Mouse (Mus musculus) splenic B cell, adult 2 months (primary cell): Measurements from ENCODE around the gene Snrpc.

Experiments used
- DNase-seq: peaks from one replicate; pipeline ENCODE4 v3.0.0-alpha.2; 2011; ENCODE audit warnings: low read depth, low spot score
- H3K27me3 ChIP-seq: 2 replicates; pipeline ENCODE4 v1.6.1; 2012; ENCODE audit warnings: mild to moderate bottlenecking, low read length, moderate library complexity, mixed read lengths; ENCODE audit not compliant: control insufficient read depth, poor library complexity, insufficient read depth, severe bottlenecking
- H3K36me3 ChIP-seq: 2 replicates; pipeline ENCODE4 v1.6.1; 2012; ENCODE audit warnings: mild to moderate bottlenecking, low read length, moderate library complexity, mixed read lengths; ENCODE audit not compliant: control insufficient read depth, poor library complexity, insufficient read depth, severe bottlenecking

Snrpc gene

GRCm38 (mm10) chr17:27825539-27825938, 12.4 kb upstream of the Snrpc start:
- peak; percentile 58 for DNase-seq
- H3K36me3 ChIP-seq, result no peaks in the 10 kb centered on the region
- H3K27me3 ChIP-seq, result no peaks in the 10 kb centered on the region

GRCm38 (mm10) chr17:27825984-27826905, 11.7 kb upstream of the Snrpc start:
- H3K36me3 ChIP-seq, result no peaks in the 10 kb centered on the region
- no peaks in the 10 kb centered on the region for H3K27me3 ChIP-seq
- peak; percentile 98 for DNase-seq

GRCm38 (mm10) chr17:27826908-27827383, 11.0 kb upstream of the Snrpc start:
- H3K36me3 ChIP-seq, result no peaks in the 10 kb centered on the region
- H3K27me3 ChIP-seq, result no peaks in the 10 kb centered on the region
- peak; percentile 80 for DNase-seq

- peak; percentile 49 for DNase-seq
- H3K27me3 ChIP-seq, result no peaks in the 10 kb centered on the region
- no peaks in the 10 kb centered on the region for H3K36me3 ChIP-seq
Measured at GRCm38 (mm10) chr17:27827511-27827910, 10.4 kb upstream of the Snrpc start.

- DNase-seq, result peak; percentile 62
- no peaks in the 10 kb centered on the region for H3K36me3 ChIP-seq
- no peaks in the 10 kb centered on the region for H3K27me3 ChIP-seq
Measured at GRCm38 (mm10) chr17:27830411-27830810, 7.5 kb upstream of the Snrpc start.

- H3K36me3 ChIP-seq, result no peaks in the 10 kb centered on the region; the same call in 1 of the 2 replicates
- DNase-seq, result peak; percentile 95
- no peaks in the 10 kb centered on the region for H3K27me3 ChIP-seq
Measured at GRCm38 (mm10) chr17:27839469-27840252, 1.7 kb downstream of the Snrpc start.

GRCm38 (mm10) chr17:27848351-27848750, 10.4 kb downstream of the Snrpc start:
- Histone ChIP-seq H3K36me3 (peaks cover 20% of the 10 kb centered on the region), H3K27me3 (no peaks in the 10 kb centered on the region)
- DNase-seq, result peak; percentile 27

GRCm38 (mm10) chr17:27851076-27851475, 13.1 kb downstream of the Snrpc start:
- no peak for DNase-seq
- Histone ChIP-seq H3K36me3 (peaks cover 21% of the 10 kb centered on the region), H3K27me3 (no peaks in the 10 kb centered on the region; the same call in 1 of the 2 replicates)

- Histone ChIP-seq H3K27me3 (peaks cover 2% of the 10 kb centered on the region; the same call in 1 of the 2 replicates), H3K36me3 (peaks cover 7% of the 10 kb centered on the region)
- peak; percentile 85 for DNase-seq
Measured at GRCm38 (mm10) chr17:27856265-27856797, 18.4 kb downstream of the Snrpc start, which contains the start of gene Uhrf1bp1. Gene Uhrf1bp1 (plus strand): TSS chr17:27856441.

- H3K27me3 ChIP-seq, result peaks cover 2% of the 10 kb centered on the region; the same call in 1 of the 2 replicates
- peak; percentile 10 for DNase-seq
Measured at GRCm38 (mm10) chr17:27856798-27857648, 19.1 kb downstream of the Snrpc start.

GRCm38 (mm10) chr17:27857649-27858475, 19.9 kb downstream of the Snrpc start:
- peaks cover 3% of the 10 kb centered on the region for H3K36me3 ChIP-seq
- H3K27me3 ChIP-seq, result peaks cover 2% of the 10 kb centered on the region; the same call in 1 of the 2 replicates
- DNase-seq, result peak; percentile 8

More at GRCm38 (mm10) chr17:27856798-27857648, 19.1 kb downstream of the Snrpc start:
- peaks cover 6% of the 10 kb centered on the region for H3K36me3 ChIP-seq

GRCm38 (mm10) chr17:27859131-27859530, 21.2 kb downstream of the Snrpc start:
- DNase-seq, result no peak
- Histone ChIP-seq H3K36me3 (peaks cover 3% of the 10 kb centered on the region; the same call in 1 of the 2 replicates), H3K27me3 (peaks cover 2% of the 10 kb centered on the region; the same call in 1 of the 2 replicates)

GRCm38 (mm10) chr17:27865461-27865860, 27.5 kb downstream of the Snrpc start:
- no peaks in the 10 kb centered on the region for H3K27me3 ChIP-seq
- no peaks in the 10 kb centered on the region for H3K36me3 ChIP-seq
- DNase-seq, result no peak
